In genomic region chr1:91079740-91080422, GRCm38 (mm10) we compare ENCODE assay signal across 12 mouse cellular contexts.
DNase-seq lines count a peak whose midpoint lies in the region; ATAC-seq and TF ChIP-seq lines count a peak whose summit lies in the region.
"Had no signal": no experiment of that assay in that cellular context is flagged by ENCODE, and none has a peak within 500 bp of the region (broad histone marks: within the 10 kb centered on the region; RNA-seq: fewer than 3 reads in every experiment).

No protein-coding gene starts in this region.

- H3K27ac ChIP-seq in hindbrain, embryonic 10.5 days: peak overlapping the region; percentile 35; the same call in 1 of the 2 replicates
- H3K27ac ChIP-seq in hindbrain, embryonic 14.5 days: no peak overlapping the region
- 0 out of 2 replicates have a peak overlapping the region, but pooled peaks have one; percentile 1 for H3K27ac ChIP-seq in lung, embryonic 16.5 days (ENCODE audit: low read length)
- peak overlapping the region; percentile 62 for H3K27ac ChIP-seq in intestine, embryonic 16.5 days (ENCODE audit: low read length)
- peak overlapping the region; percentile 63 for H3K27ac ChIP-seq in small intestine, adult 2 months (ENCODE audit: insufficient read depth, low read depth, low read length)
- H3K27ac ChIP-seq: embryonic facial prominence, embryonic 13.5 days; forebrain, embryonic 12.5 days; liver, embryonic 14.5 days had no signal

- H3K4me3 ChIP-seq in hindbrain, embryonic 10.5 days: no peak overlapping the region
- H3K4me3 ChIP-seq in hindbrain, embryonic 14.5 days (replicated peaks; ENCODE audit: low read length): no peak overlapping the region
- no peak overlapping the region for H3K4me3 ChIP-seq in lung, embryonic 16.5 days (ENCODE audit: low read length)
- no peak overlapping the region for H3K4me3 ChIP-seq in intestine, embryonic 16.5 days (ENCODE audit: low read length)
- no peak overlapping the region for H3K4me3 ChIP-seq in small intestine, adult 2 months (ENCODE audit: low read depth, low read length)
- H3K4me3 ChIP-seq: embryonic facial prominence, embryonic 13.5 days; forebrain, embryonic 12.5 days had no signal

- WGBS in hindbrain, embryonic 10.5 days: 94% methylated on average over 10 of the region's 10 CpGs
- WGBS in hindbrain, embryonic 14.5 days: 84% methylated on average over 10 of the region's 10 CpGs
- WGBS in lung, embryonic 16.5 days: 82% methylated on average over 10 of the region's 10 CpGs
- WGBS in intestine, embryonic 16.5 days: 77% methylated on average over 10 of the region's 10 CpGs
- 64% methylated on average over 10 of the region's 10 CpGs for WGBS in small intestine, adult 2 months

- TF ChIP-seq CTCF in small intestine, adult 2 months (IDR thresholded peaks at IDR 0.05; ENCODE audit: extremely low read depth, insufficient read length, insufficient replicate concordance, low read depth, low read length): no peak

- no peaks in the 10 kb centered on the region for H3K27me3 ChIP-seq in hindbrain, embryonic 10.5 days (ENCODE audit: insufficient read depth, poor library complexity, severe bottlenecking)
- H3K27me3 ChIP-seq in hindbrain, embryonic 14.5 days (ENCODE audit: control insufficient read depth, insufficient read depth, low read length): no peaks in the 10 kb centered on the region
- no peaks in the 10 kb centered on the region for H3K27me3 ChIP-seq in lung, embryonic 16.5 days (ENCODE audit: control insufficient read depth, insufficient read depth, low read depth, low read length)
- H3K27me3 ChIP-seq in intestine, embryonic 16.5 days (replicated peaks; ENCODE audit: control insufficient read depth, insufficient read depth, low read length): no peaks in the 10 kb centered on the region
- H3K27me3 ChIP-seq in small intestine, adult 2 months (ENCODE audit: control insufficient read depth, insufficient read depth, low read length): no peaks in the 10 kb centered on the region
- H3K27me3 ChIP-seq: embryonic facial prominence, embryonic 13.5 days; forebrain, embryonic 12.5 days had no signal

- no peak for ATAC-seq in hindbrain, embryonic 14.5 days (ENCODE audit: low FRiP score)
- ATAC-seq in lung, embryonic 16.5 days (ENCODE audit: low read depth): no peak
- ATAC-seq in intestine, embryonic 16.5 days: peak; percentile 27

- TF ChIP-seq POLR2A in small intestine, adult 2 months (IDR thresholded peaks at IDR 0.05; ENCODE audit: low read depth, low read length): no peak

- DNase-seq in hindbrain, embryonic 10.5 days (ENCODE audit: low spot score): no peak
- DNase-seq in hindbrain, embryonic 14.5 days (ENCODE audit: low spot score): no peak
- DNase-seq in lung, postnatal 4 days: no peak
- DNase-seq in cerebellum, postnatal 4 days (ENCODE audit: low spot score in 2 of 2): no peak
- DNase-seq: cerebellum, postnatal 10 days; right cerebral cortex, postnatal 4 days had no signal

- no peak overlapping the region for H3K4me2 ChIP-seq in hindbrain, embryonic 14.5 days (replicated peaks)
- H3K4me2 ChIP-seq in lung, embryonic 16.5 days (ENCODE audit: low read depth, low read length): no peak overlapping the region
- no peak overlapping the region for H3K4me2 ChIP-seq in intestine, embryonic 16.5 days (ENCODE audit: low read depth, low read length)
- H3K4me2 ChIP-seq: embryonic facial prominence, embryonic 13.5 days; forebrain, embryonic 12.5 days had no signal

- peaks cover 29% of the 10 kb centered on the region for H3K4me1 ChIP-seq in hindbrain, embryonic 10.5 days (replicated peaks)
- no peaks in the 10 kb centered on the region for H3K4me1 ChIP-seq in hindbrain, embryonic 14.5 days (replicated peaks; ENCODE audit: control insufficient read depth, insufficient read depth, low read length)
- H3K4me1 ChIP-seq in lung, embryonic 16.5 days (replicated peaks; ENCODE audit: control insufficient read depth, insufficient read depth, low read length): peaks cover 25% of the 10 kb centered on the region
- peaks cover 30% of the 10 kb centered on the region for H3K4me1 ChIP-seq in intestine, embryonic 16.5 days (ENCODE audit: control insufficient read depth, insufficient read depth, low read length)
- peaks cover 13% of the 10 kb centered on the region; the same call in 1 of the 2 replicates for H3K4me1 ChIP-seq in small intestine, adult 2 months (ENCODE audit: control insufficient read depth, insufficient read depth, insufficient read length, low read length)

- no peaks in the 10 kb centered on the region for H3K9me3 ChIP-seq in hindbrain, embryonic 10.5 days
- no peaks in the 10 kb centered on the region for H3K9me3 ChIP-seq in hindbrain, embryonic 14.5 days (ENCODE audit: control insufficient read depth, low read length)
- H3K9me3 ChIP-seq in lung, embryonic 16.5 days (ENCODE audit: control insufficient read depth, low read length): no peaks in the 10 kb centered on the region
- H3K9me3 ChIP-seq in intestine, embryonic 16.5 days (ENCODE audit: control insufficient read depth, low read length): no peaks in the 10 kb centered on the region
- H3K9me3 ChIP-seq: embryonic facial prominence, embryonic 13.5 days; forebrain, embryonic 12.5 days had no signal

- no peaks in the 10 kb centered on the region for H3K36me3 ChIP-seq in hindbrain, embryonic 10.5 days
- no peaks in the 10 kb centered on the region for H3K36me3 ChIP-seq in hindbrain, embryonic 14.5 days (replicated peaks; ENCODE audit: control insufficient read depth, insufficient read depth)
- H3K36me3 ChIP-seq in lung, embryonic 16.5 days (ENCODE audit: control insufficient read depth, insufficient read depth, low read length): no peaks in the 10 kb centered on the region
- H3K36me3 ChIP-seq in intestine, embryonic 16.5 days (ENCODE audit: control insufficient read depth, insufficient read depth, low read length): no peaks in the 10 kb centered on the region
- peaks cover 14% of the 10 kb centered on the region for H3K36me3 ChIP-seq in small intestine, adult 2 months (ENCODE audit: control insufficient read depth, insufficient read depth, low read length)
- H3K36me3 ChIP-seq: embryonic facial prominence, embryonic 13.5 days; forebrain, embryonic 12.5 days had no signal

- H3K9ac ChIP-seq in hindbrain, embryonic 14.5 days: no peak overlapping the region
- no peak overlapping the region for H3K9ac ChIP-seq in lung, embryonic 16.5 days (ENCODE audit: low read length)
- H3K9ac ChIP-seq in intestine, embryonic 16.5 days (ENCODE audit: low read depth, low read length): no peak overlapping the region
- H3K9ac ChIP-seq: embryonic facial prominence, embryonic 13.5 days; forebrain, embryonic 12.5 days; liver, embryonic 14.5 days had no signal
